Mouse (Mus musculus) left cerebral cortex, adult 8-10 months (tissue): Measurements from ENCODE around the gene Ap4e1. TPM values are rescaled to one million over a fixed set of nuclear protein-coding genes. Genes with fewer than 3 reads are reported as not detected.
"Not testable (repeated sequence)": the region's sequence is repeated elsewhere in the genome, so short reads cannot be mapped to it uniquely, and the experiment has no call there.

Source experiments
- DNase-seq, 2 experiments: peaks; one replicate each; pipeline ENCODE4 v3.0.0; 2022; ENCODE audit warnings: low spot score in 2 of 2
- microRNA-seq, 2 experiments: library from miRNA; unstranded; fragments of <30 nt; microRNA quantifications; one replicate each; pipeline ENCODE4 v1.2.0; 2022
- total RNA-seq, 4 experiments: library from RNA; stranded (reverse); gene quantifications; 2 replicates each; pipeline ENCODE4 v1.2.4; 2022

Gene Ap4e1
- total RNA-seq, 4 experiments from 2014 or later: 11.6 to 12.2 (median 11.8) TPM

DNA sequence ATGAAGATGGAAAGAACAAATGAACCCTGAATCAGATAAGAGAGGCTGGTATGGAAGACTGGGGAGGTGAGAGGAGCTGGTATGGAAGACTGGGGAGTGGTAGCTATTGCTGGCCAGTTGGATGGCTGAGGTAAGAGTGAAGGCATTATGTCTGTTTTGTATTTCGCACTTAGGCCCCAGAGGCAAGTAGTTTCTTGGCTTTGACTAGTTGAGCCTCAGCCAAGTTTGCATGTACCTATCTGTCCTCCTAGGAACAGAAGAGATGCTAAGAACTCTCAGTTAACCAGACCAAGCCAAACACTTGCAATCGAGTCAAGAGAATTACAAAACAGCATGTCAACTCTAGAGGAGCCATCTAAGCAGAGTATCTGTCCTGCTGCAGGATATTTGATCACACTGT is 65.6 kb downstream of the Ap4e1 start:
- no peak for DNase-seq

DNA sequence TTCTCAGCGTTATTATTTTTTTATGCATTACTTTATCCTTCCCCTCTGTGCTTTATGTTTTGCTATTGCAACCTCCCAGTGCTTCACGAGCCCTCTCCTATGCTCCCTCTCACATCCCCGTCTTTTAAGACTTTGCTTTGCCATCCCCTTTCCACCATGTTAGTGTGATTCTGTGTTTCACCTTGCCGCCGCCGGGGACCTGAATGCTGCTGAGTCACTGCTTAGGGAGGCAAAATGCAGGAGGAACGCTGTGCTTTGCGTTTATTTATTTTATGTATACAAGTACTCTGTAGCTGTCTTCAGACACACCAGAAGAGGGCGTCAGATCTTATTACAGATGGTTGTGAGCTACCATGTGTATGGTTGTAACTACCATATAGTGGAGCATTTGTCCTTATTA is 69.1 kb downstream of the Ap4e1 start:
- no peak for DNase-seq

DNA sequence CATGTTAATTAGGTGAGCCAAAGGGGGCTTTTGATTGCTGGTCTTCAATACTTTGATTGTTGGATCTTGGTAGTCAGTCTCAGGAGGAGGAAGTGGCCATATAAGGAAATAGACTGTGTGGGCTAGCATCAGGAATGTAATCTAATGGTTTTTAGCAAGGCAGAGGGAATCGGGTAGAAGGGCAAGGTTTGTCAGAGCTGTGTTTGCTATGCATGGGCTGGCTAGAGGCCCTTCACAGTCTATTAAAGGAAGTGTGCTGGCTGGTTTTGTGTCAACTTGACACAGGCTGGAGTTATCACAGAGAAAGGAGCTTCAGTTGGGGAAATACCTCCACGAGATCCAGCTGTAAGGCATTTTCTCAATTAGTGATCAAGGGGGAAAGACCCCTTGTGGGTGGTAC is 70.5 kb downstream of the Ap4e1 start:
- not testable (repeated sequence) for DNase-seq

DNA sequence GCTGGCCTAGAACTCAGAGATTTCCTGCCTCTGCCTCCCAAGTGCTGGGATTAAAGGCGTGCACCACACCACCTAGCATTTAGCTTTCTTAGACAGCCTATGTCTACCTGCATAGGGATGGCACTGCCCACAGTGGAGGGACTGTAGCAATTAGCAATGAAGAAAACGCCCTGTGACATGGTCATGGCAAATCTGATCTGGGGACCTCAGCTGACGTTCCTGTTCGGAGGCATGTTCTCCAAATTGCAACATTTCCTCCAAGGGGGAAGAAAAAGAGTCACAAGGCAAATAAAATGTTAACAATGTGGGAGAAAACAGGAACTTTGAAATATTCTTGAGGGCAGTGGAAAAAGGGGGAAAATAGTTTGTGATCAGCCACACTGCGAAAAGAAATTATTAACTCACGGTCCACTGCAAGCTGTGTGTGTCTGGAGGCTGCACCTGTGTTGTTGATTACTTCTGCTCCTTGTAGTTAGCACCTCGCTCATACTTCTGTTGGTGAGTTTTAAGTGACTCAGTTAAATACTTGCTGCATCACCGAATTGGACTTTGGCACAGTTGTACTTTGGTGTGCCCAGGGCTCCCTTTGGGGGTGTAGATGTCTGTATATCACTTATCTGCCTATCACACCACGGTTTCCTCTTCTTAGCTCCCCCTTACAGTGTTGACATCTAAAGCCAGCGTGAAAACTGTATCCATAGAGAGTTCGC is 71.5 kb downstream of the Ap4e1 start:
- DNase-seq: no peak

DNA sequence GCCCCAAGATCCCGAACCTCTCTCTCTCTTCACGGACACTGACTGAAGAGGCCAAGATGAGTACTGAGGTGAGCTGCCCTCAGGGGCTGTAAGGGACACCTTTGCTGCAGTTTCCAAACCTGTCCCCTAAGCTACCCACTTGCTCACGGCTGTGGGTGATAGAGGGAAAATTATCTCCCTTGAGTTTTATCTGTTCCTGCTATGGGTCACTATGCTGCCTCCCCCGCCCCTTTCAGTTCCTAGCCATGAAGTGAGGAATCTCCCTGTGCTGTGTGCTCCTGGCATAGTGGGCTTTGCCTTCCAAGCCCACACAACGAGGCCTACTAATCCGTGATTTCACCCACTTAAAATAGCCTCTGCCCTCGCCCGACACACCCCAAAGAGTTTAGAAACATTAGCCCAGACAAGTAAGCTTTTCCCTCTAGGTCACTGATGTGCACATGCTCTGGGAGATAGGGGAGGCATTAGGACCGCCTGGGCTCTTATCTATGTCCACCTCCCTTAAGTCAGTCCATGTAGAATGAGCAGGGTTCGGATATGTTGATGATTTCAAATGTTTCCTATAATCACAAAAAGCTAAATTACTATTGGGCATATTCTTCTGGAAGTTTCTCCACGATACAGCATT is 72.2 kb downstream of the Ap4e1 start:
- DNase-seq: no peak

DNA sequence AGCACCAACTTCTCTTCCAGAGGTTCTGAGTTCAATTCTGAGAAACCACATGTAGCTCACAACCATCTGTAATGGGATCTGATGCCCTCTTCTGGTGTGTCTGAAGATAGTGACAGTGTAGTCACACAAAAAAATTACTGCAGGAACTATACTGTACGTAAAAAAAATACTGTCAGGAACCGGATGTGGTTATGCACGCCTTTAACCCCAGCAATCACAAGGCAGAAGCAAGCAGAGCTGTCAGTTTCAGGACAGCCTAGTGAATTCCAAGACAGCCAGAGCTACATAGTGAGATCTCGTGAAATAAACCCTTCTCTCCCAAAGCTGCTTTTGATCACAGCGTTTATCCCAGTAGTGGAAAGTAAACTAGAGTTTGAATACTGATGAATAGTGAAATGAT is 77.7 kb downstream of the Ap4e1 start:
- DNase-seq: no peak

DNA sequence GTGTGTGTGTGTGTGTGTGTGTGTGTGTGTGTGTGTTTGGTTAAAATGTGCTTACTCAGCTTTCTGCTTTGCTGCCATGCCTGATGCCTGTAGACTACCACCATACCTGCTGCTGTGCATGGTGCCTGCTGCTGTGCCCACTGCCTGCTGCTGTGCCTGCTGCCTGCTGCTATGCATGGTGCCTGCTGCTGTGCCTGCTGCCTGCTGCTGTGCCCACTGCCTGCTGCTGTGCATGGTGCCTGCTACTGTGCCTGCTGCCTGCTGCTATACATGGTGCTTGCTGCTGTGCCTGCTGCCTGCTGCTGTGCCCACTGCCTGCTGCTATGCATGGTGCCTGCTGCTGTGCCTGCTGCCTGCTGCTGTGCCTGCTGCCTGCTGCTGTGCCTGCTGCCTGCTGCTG is 81.6 kb downstream of the Ap4e1 start:
- DNase-seq: not testable (repeated sequence)

DNA sequence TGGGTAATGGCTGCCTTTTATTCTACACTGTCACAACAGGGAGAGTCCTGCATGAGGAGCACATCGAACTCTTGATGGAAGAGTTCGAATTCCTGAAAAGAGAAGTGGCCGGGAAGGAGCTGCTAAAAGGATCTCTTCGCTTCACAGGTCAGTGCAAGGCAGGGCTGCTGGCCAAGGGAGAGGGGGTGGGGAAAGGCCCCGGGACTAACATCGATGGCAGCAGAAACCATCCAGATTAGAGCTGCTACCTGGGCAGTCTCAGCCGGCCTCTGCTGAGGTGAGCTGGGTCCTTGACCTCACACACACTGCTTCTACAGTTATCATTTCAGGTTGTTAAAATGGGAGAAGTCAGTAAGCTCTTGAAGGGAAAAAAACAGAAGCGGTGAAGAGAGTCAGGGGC is 83.5 kb downstream of the Ap4e1 start:
- no peak for DNase-seq

DNA sequence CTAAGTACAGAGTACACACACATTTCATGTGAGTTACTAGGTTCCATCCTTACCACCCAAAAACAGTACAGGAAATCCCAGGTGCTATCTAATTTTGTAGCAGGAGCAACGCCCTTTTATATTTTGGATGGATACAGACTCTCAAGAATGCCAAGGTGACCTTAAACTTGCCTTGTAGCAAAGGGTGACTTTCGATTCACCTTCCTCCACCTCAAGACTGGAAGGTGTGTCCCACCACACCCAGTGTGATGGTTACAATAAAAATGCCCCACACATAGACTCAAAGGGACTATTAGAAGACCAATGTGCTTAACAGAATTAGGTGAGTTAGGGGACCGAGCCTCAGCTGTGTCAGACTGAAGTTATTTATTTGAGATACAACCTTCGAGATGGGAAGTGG is 100.5 kb downstream of the Ap4e1 start:
- DNase-seq: no peak

Small RNA genes lying within 50 kb of the gene (microRNA-seq; reads per million reads assigned to microRNA genes)
- 0 reads per million in 2 experiments for gene Gm24081

Other genes with a start within 250 kb of the Ap4e1 start
- gene Usp50, start 225.2 kb upstream of the Ap4e1 start, total RNA-seq: 1 to 10 TPM in 1 of 4 experiments, under 1 TPM in 2, not detected in 1; 0.40 to 1.1 (median 0.68) TPM
- gene Trpm7, start 132.5 kb upstream of the Ap4e1 start, total RNA-seq: 10 to 100 TPM; 34.5 to 41.1 (median 37.3) TPM
- 10 to 100 TPM; 25.7 to 31.8 (median 26.8) TPM for gene Sppl2a, start 75.5 kb upstream of the Ap4e1 start, total RNA-seq
- gene Blvra, start 61.9 kb downstream of the Ap4e1 start, total RNA-seq: 10 to 100 TPM; 26.2 to 32.0 (median 29.1) TPM
- 1 to 10 TPM; 1.6 to 3.5 (median 3.1) TPM for gene Ncaph, start 125.2 kb downstream of the Ap4e1 start, total RNA-seq
- gene Itpripl1, start 134.7 kb downstream of the Ap4e1 start, total RNA-seq: 1 to 10 TPM; 1.9 to 5.1 (median 3.6) TPM
- gene 1810024B03Rik, start 199.6 kb downstream of the Ap4e1 start, total RNA-seq: 1 to 10 TPM in 2 of 4 experiments, under 1 TPM in 2; 0.75 to 1.4 (median 1.1) TPM
- gene Snrnp200, start 199.7 kb downstream of the Ap4e1 start, total RNA-seq: 10 to 100 TPM; 87.6 to 94.2 (median 90.7) TPM
- 10 to 100 TPM; 75.5 to 84.2 (median 81.0) TPM for gene Ciao1, start 239.1 kb downstream of the Ap4e1 start, total RNA-seq
- 10 to 100 TPM; 71.7 to 82.1 (median 77.1) TPM for gene Tmem127, start 239.2 kb downstream of the Ap4e1 start, total RNA-seq